Mouse (Mus musculus) neural tube, embryonic 14.5 days (tissue): ENCODE measurements around the gene Stpg4. TPM values are rescaled to one million over a fixed set of nuclear protein-coding genes. Genes with fewer than 3 reads are reported as not detected.

Experiments
- ATAC-seq: fragments of 200-750 bp; cut with Nextera tagmentation; 2 replicates; pipeline ENCODE4 v1.8.0; 2017; ENCODE audit warnings: low read depth, mild to moderate bottlenecking, moderate TSS enrichment, moderate library complexity
- H3K27ac ChIP-seq: fragments of 300-500 bp; sonication (generic); 2 replicates; pipeline ENCODE4 v1.5.1; 2014; ENCODE audit warnings: low read depth, mild to moderate bottlenecking, control low read depth, low read length, moderate library complexity, mixed read lengths
- H3K27me3 ChIP-seq: fragments of 300-500 bp; sonication (generic); 2 replicates; pipeline ENCODE4 v1.6.1; 2014; ENCODE audit warnings: low read length; ENCODE audit not compliant: control insufficient read depth, insufficient read depth
- H3K36me3 ChIP-seq: fragments of 300-500 bp; sonication (generic); 2 replicates; pipeline ENCODE4 v1.6.1; 2014; ENCODE audit warnings: low read length, mixed read lengths; ENCODE audit not compliant: control insufficient read depth, insufficient read depth
- H3K4me1 ChIP-seq: fragments of 300-500 bp; sonication (generic); 2 replicates; pipeline ENCODE4 v1.6.1; 2014; ENCODE audit warnings: low read length; ENCODE audit not compliant: control insufficient read depth, insufficient read depth
- H3K4me2 ChIP-seq: fragments of 300-500 bp; sonication (generic); 2 replicates; pipeline ENCODE4 v1.6.1; 2014; ENCODE audit warnings: mild to moderate bottlenecking, low read depth, low read length, control low read depth
- H3K4me3 ChIP-seq: fragments of 300-500 bp; sonication (generic); 2 replicates; pipeline ENCODE4 v1.5.1; 2014; ENCODE audit warnings: low read depth, low read length, control low read depth, mixed read lengths
- H3K9ac ChIP-seq: fragments of 300-500 bp; sonication (generic); replicated peaks from 2 replicates; pipeline ENCODE4 v1.6.1; 2014; ENCODE audit warnings: low read depth, mild to moderate bottlenecking, control low read depth, low read length, mixed read lengths
- H3K9me3 ChIP-seq: fragments of 300-500 bp; sonication (generic); 2 replicates; pipeline ENCODE4 v1.6.1; 2016; ENCODE audit warnings: low read length; ENCODE audit not compliant: control insufficient read depth
- WGBS: fragments of 180-500 bp; shearing (Covaris S2); extraction: QIAGEN DNeasy Blood & Tissue Kit; methylation state at CpG from one replicate; pipeline ENCODE4 v1.1.7; 2014; 5-methylcytosine and 5-hydroxymethylcytosine counted together
- polyA plus RNA-seq: library from polyadenylated mRNA; unstranded; fragments of >200 nt; fragmentation: Nextera tagmentation; extraction: Ambion mirVana; gene quantifications from 2 replicates; pipeline ENCODE4 v1.2.1, GENCODE M21; 2014

Gene Stpg4
- polyA plus RNA-seq, 1 experiment from 2014 or later: not detected

GRCm38 (mm10) chr17:87403462-87403861, 24.1 kb downstream of the Stpg4 start:
- Histone ChIP-seq H3K27me3 (no peaks in the 10 kb centered on the region), H3K4me3 (no peak overlapping the region), H3K27ac (no peak overlapping the region), H3K36me3 (no peaks in the 10 kb centered on the region), H3K4me1 (no peaks in the 10 kb centered on the region), H3K9ac (no peak overlapping the region), H3K4me2 (no peak overlapping the region), H3K9me3 (no peaks in the 10 kb centered on the region)
- 71% methylated on average over 4 of the region's 4 CpGs for WGBS
- no peak; the same call in 1 of the 2 replicates for ATAC-seq

- no peaks in the 10 kb centered on the region for H3K9me3 ChIP-seq
- H3K36me3 ChIP-seq: no peaks in the 10 kb centered on the region
- ATAC-seq: no peak
- 91% methylated on average over 11 of the region's 11 CpGs for WGBS
- H3K4me3 ChIP-seq: no peak overlapping the region
- H3K4me2 ChIP-seq: no peak overlapping the region
- H3K9ac ChIP-seq: no peak overlapping the region
- no peak overlapping the region for H3K27ac ChIP-seq
- H3K27me3 ChIP-seq: no peaks in the 10 kb centered on the region
- H3K4me1 ChIP-seq: no peaks in the 10 kb centered on the region
Measured at GRCm38 (mm10) chr17:87402444-87402843, 25.1 kb downstream of the Stpg4 start.

DNA sequence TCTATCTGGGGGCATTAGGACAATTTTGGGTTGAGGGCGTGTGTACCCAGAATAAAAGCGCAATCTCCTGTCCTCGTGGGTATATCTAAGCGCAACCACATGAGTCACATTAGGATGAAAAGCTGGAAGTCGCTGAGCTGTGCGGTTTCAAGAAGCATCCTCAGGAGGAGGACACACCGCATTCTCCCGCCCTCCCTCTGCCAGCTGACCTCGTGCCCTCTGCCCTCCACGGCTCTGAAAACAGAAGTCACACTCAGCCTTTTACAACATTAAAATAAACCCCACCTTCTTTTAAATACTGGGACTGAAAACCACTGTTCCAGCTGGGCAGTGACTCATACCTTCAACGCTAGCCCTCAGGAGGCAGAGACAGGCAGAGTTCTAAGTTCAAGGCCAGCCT, 30.5 kb downstream of the Stpg4 start:
- no peak for ATAC-seq
- no peaks in the 10 kb centered on the region for H3K4me1 ChIP-seq
- H3K27me3 ChIP-seq: no peaks in the 10 kb centered on the region
- no peak overlapping the region for H3K4me3 ChIP-seq
- H3K27ac ChIP-seq: no peak overlapping the region
- H3K4me2 ChIP-seq: no peak overlapping the region
- no peak overlapping the region for H3K9ac ChIP-seq
- no peaks in the 10 kb centered on the region for H3K9me3 ChIP-seq
- 73% methylated on average over 11 of the region's 11 CpGs for WGBS
- H3K36me3 ChIP-seq: no peaks in the 10 kb centered on the region

GRCm38 (mm10) chr17:87391242-87391641, 36.3 kb downstream of the Stpg4 start:
- Histone ChIP-seq H3K4me1 (0 out of 2 replicates have a peak, but pooled peaks cover 6% of the 10 kb centered on the region), H3K36me3 (no peaks in the 10 kb centered on the region), H3K4me3 (no peak overlapping the region), H3K9me3 (no peaks in the 10 kb centered on the region), H3K4me2 (no peak overlapping the region), H3K27me3 (no peaks in the 10 kb centered on the region), H3K27ac (no peak overlapping the region), H3K9ac (no peak overlapping the region)
- 46% methylated on average over 7 of the region's 7 CpGs for WGBS
- no peak for ATAC-seq

GRCm38 (mm10) chr17:87387068-87387467, 40.5 kb downstream of the Stpg4 start:
- Histone ChIP-seq H3K9me3 (no peaks in the 10 kb centered on the region), H3K4me3 (no peak overlapping the region), H3K4me2 (no peak overlapping the region), H3K9ac (no peak overlapping the region), H3K27me3 (no peaks in the 10 kb centered on the region), H3K4me1 (0 out of 2 replicates have a peak, but pooled peaks cover 6% of the 10 kb centered on the region), H3K27ac (no peak overlapping the region), H3K36me3 (no peaks in the 10 kb centered on the region)
- 16% methylated on average over 4 of the region's 5 CpGs for WGBS
- ATAC-seq: peak; percentile 63

- H3K4me2 ChIP-seq: no peak overlapping the region
- no peak for ATAC-seq
- H3K27ac ChIP-seq: no peak overlapping the region
- no peaks in the 10 kb centered on the region for H3K9me3 ChIP-seq
- H3K4me1 ChIP-seq: 0 out of 2 replicates have a peak, but pooled peaks cover 6% of the 10 kb centered on the region
- WGBS: 86% methylated on average over 3 of the region's 3 CpGs
- no peaks in the 10 kb centered on the region for H3K36me3 ChIP-seq
- H3K4me3 ChIP-seq: no peak overlapping the region
- no peaks in the 10 kb centered on the region for H3K27me3 ChIP-seq
- no peak overlapping the region for H3K9ac ChIP-seq
Measured at GRCm38 (mm10) chr17:87385835-87386234, 41.7 kb downstream of the Stpg4 start.

GRCm38 (mm10) chr17:87380681-87381080, 46.9 kb downstream of the Stpg4 start:
- 66% methylated on average over 9 of the region's 9 CpGs for WGBS
- no peak for ATAC-seq
- H3K4me1 ChIP-seq: peaks cover 33% of the 10 kb centered on the region

GRCm38 (mm10) chr17:87379821-87380220, 47.7 kb downstream of the Stpg4 start:
- Histone ChIP-seq H3K4me1 (peaks cover 33% of the 10 kb centered on the region), H3K4me3 (no peak overlapping the region), H3K27me3 (no peaks in the 10 kb centered on the region), H3K9ac (no peak overlapping the region; the same call in 1 of the 2 replicates), H3K36me3 (no peaks in the 10 kb centered on the region), H3K9me3 (no peaks in the 10 kb centered on the region), H3K4me2 (no peak overlapping the region), H3K27ac (peak overlapping the region; percentile 63)
- WGBS: 44% methylated on average over 10 of the region's 10 CpGs
- peak; percentile 5; the same call in 1 of the 2 replicates for ATAC-seq

More at GRCm38 (mm10) chr17:87380681-87381080, 46.9 kb downstream of the Stpg4 start:
- H3K27ac ChIP-seq: no peak overlapping the region
- no peaks in the 10 kb centered on the region for H3K9me3 ChIP-seq
- no peak overlapping the region for H3K4me3 ChIP-seq
- H3K4me2 ChIP-seq: no peak overlapping the region
- H3K9ac ChIP-seq: no peak overlapping the region
- no peaks in the 10 kb centered on the region for H3K27me3 ChIP-seq
- no peaks in the 10 kb centered on the region for H3K36me3 ChIP-seq

- no peaks in the 10 kb centered on the region for H3K27me3 ChIP-seq
- H3K9me3 ChIP-seq: no peaks in the 10 kb centered on the region
- peak; percentile 7; the same call in 1 of the 2 replicates for ATAC-seq
- peaks cover 33% of the 10 kb centered on the region for H3K4me1 ChIP-seq
- 69% methylated on average over 11 of the region's 11 CpGs for WGBS
- H3K9ac ChIP-seq: no peak overlapping the region
- peak overlapping the region; percentile 63 for H3K27ac ChIP-seq
- H3K4me2 ChIP-seq: no peak overlapping the region
- no peak overlapping the region for H3K4me3 ChIP-seq
- no peaks in the 10 kb centered on the region for H3K36me3 ChIP-seq
Measured at GRCm38 (mm10) chr17:87379160-87379624, 48.3 kb downstream of the Stpg4 start.
